Mouse (Mus musculus) frontal cortex, postnatal 36 days (tissue): Measurements from ENCODE around the gene Zfp804a.
A peak's percentile ranks its signal among the peaks of the same experiment; 100 is the strongest.

ENCODE experiments used
- DNase-seq, 2 experiments: peaks; one replicate each; pipeline ENCODE4 v3.0.0; 2022; ENCODE audit warnings: low spot score in 2 of 2

Zfp804a gene

DNA sequence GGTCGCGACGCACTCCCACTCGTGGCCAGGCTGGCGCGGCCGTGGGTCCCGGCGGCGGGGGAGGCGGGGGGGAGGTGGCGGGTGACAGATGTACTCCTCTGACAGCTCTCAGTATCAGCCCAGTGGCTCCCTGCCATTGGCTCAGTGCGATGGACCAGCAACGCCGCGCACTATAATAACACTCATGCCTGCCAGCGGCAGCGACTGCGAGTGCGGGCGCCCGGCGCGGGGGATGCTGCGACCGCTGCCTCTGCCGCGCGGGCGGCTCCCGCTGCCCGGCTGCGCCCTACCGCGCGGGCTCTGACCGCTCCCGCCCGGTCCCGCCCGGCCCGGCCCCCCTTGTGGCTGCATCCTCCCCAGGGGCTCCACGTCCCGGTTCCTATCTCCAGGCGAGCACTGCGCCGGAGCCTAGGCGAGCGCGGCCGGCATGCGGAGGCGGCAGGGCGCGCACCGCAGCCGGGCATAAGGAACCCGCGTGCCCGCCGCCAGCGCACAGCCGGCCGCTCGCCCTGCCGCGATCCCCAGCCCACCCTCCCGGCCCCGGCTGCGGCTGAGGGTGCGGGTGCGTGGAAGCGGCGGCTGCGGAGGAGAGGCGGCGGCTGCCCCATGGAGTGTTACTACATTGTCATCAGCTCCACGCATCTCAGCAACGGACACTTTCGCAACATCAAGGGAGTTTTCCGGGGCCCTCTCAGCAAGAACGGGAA lies at the start of gene Zfp804a:
Gene Zfp804a (plus strand): TSS at position 38 of the 707 bp plus-strand sequence.
- peak; percentile 54 to 62 for DNase-seq

- DNase-seq, result no peak
These were observed 1.4 kb upstream of the Zfp804a start for GRCm38 (mm10) chr2:82051635-82052034.

- peak; percentile 68 to 70 for DNase-seq
These were observed 461 bp upstream of the Zfp804a start for GRCm38 (mm10) chr2:82052338-82053184.

DNA sequence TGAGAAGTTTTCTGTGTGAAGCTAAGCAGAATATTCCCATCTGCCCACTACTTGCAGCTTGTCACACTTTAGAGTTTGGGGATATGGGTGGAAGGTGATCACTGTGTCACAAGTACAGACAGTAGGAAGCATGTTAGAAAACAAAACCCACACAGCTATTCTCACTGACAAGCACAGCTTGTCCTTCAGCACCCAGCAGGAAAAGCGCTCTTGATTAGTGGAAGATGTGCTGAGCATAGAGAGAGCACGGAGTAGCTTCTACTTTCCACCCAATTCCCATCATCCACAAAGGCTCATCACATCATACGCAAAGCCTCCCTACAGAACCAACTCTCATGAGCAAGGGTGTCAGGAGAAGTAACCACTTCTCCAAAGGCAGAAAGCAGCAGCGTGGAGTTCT lies 1.4 kb downstream of the Zfp804a start:
- DNase-seq, result peak; percentile 23 to 40

DNA sequence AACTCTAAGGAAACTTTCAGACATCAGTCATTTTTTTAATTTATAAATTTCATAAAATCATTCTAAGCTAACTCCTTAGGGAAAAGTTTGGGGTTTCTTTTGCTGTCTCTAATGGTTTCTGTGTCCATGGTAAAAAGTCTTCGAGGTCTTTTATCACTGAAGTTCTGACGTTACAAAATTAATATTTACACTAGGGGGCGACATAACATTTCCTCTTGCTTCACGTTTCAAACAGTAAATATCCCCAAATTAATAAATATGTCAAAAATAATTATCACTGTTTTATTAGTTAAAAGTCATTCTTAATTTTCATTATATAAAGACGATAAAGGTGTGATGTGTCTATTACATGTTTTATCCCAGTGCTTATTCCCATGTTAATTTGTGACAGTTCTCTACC lies 11.6 kb downstream of the Zfp804a start:
- no peak for DNase-seq

DNA sequence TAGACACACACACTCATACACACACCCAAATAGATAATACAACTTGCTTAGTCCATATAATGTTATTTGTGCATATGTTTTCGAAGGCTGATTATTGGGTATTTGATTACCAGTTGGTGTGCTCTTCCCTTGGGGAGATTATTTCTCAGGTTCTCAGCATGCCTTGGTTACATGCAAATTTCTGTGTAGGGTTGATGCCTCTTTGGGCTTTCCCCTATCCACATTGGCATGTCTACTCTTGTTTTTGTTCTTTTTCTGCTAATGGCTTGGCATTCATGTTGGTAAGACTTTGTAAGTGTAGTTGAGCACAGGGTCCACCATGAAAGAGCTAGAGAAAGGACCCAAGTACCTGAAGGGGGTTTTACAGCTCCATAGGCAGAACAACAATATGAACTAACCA lies 14.9 kb downstream of the Zfp804a start:
- DNase-seq, result no peak

- no peak for DNase-seq
These were observed 16.1 kb downstream of the Zfp804a start for GRCm38 (mm10) chr2:82069172-82069571.

DNA sequence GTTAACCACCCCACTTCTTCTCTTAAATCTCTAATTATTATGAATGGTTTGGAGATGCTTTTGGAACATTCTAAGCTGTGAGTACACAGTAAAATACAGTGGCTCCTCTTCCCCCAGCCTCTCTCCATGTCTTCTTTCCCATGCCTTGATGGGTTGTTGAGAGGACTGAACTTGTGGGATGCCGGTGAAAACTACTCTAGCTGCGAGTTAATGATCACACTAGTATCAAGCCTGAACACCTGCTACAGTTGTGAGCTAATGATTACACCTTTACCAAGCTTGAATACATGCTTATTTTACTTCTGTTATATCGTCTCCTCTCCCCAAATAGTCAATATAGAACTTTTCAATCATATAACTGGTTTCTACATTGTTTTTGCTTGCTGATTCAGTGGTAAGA lies 23.9 kb downstream of the Zfp804a start:
- DNase-seq, result no peak

DNA sequence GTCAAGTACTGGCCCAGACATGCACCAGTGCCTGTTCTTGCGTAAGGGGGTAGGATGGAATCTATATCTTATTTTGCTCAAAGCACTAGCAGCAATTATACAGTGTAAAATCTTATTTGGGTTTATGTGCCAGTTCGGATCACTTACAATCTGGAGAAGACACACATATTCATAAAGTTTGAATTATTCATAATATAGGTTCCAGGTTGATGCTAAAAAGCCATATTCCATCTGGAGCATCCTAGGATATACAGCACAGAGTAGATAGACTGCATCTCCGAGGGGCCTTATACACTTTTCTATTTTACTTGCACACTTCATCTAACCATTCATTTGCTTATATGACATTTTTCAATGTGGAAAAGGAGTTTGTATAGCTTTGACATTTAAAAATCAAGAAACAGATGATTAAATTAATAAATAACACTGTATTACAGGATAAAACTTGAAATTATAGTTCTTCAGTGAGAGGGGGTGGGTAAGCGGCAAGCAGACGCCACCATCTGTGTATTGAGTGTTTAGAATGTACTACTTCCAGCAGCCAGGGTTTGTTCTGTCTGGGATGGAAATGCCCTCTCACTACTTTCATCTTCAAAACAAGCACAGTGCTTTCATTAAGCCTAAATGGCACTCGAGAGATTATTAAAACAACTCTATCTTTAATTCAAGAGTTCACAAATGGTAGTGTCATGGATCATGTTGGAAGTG lies 25.4 kb downstream of the Zfp804a start:
- DNase-seq, result no peak

DNA sequence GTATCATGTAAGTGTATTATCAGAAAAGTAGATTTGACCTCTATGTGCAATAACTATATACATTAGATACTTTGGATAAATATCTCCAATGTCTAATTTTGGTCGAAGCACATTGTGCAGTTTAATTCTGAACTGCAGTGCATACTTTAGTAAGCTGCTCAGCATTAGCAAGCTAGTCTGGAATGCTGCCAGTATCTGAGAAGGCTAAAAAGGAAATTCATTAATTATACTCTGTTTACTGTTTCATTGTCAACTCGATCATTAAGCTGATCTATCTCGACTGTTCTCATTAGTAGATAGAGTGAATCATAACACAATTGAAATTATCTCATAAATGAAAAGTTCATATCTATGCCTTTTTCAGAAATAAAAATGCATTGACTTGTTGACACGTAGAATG lies 27.7 kb downstream of the Zfp804a start:
- DNase-seq, result no peak

GRCm38 (mm10) chr2:82113148-82113547 lies 60.1 kb downstream of the Zfp804a start:
- DNase-seq, result peak in 1 of 2 experiments; percentile 32

- DNase-seq, result peak in 1 of 2 experiments; percentile 22
These were observed 60.6 kb downstream of the Zfp804a start for GRCm38 (mm10) chr2:82113650-82114049.

- DNase-seq, result no peak
These were observed 66.6 kb downstream of the Zfp804a start for GRCm38 (mm10) chr2:82119577-82119976.

GRCm38 (mm10) chr2:82178693-82179092 lies 125.7 kb downstream of the Zfp804a start:
- no peak for DNase-seq

DNA sequence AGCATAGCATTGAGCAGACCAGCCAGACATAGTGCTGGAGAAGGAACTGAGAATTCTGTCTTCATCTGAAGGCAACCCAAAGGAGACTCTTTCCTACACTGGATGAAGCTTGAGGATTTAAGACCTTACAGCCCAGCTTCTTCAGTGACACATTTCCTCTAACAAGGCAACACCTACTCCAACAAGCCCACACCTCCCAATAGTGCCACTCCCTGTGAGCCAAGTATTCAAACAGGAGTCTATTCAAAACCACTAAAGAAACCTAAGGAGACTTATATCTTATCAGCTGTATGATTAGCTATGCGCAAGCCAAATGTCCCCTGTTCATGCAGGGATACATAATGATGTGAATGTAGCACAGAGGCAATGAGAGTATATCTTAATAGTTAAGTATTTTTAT lies 128.0 kb downstream of the Zfp804a start:
- DNase-seq, result no peak

- DNase-seq, result no peak
These were observed 146.9 kb downstream of the Zfp804a start for GRCm38 (mm10) chr2:82199901-82200300.

- DNase-seq, result no peak
These were observed 147.6 kb downstream of the Zfp804a start for GRCm38 (mm10) chr2:82200616-82201015.

DNA sequence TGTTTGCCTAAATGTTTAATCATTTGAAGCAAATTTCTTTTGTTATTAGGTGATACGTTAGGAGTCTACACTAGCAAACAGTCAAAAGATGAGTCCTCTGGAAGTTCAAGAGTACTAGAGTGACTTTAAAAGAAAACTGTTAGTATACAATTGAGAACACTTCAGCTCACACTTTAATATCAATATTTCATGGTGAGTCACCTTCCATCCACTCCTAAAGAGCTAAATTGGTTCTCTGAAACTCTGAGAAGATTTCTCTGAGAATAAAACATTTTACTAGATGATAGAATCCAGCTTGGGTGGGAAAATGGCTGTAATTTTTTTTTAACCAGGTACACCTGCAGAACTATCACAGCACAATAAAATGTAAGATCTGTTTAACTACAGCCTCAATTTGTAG lies 157.6 kb downstream of the Zfp804a start:
- DNase-seq, result no peak

- no peak for DNase-seq
These were observed 158.9 kb downstream of the Zfp804a start for GRCm38 (mm10) chr2:82211972-82212371.

DNA sequence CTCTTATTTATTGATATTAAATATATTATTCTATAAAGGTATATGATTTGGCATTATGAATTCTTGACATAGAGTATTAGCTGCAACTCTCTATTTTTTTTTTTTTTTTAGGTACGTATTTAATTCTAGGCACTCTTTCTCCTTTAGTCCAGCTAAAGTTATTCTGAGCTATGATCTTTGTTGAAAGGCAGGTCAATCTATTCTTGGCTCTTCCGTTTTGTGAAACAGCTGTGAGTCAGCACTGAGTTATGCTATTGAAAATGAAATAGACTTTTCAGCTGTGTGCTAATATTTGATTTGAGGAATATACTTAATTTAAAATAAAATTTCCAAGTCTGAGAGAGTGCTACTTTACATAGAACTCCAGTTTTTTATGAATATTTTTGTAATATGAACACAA lies 164.9 kb downstream of the Zfp804a start:
- DNase-seq, result no peak

DNA sequence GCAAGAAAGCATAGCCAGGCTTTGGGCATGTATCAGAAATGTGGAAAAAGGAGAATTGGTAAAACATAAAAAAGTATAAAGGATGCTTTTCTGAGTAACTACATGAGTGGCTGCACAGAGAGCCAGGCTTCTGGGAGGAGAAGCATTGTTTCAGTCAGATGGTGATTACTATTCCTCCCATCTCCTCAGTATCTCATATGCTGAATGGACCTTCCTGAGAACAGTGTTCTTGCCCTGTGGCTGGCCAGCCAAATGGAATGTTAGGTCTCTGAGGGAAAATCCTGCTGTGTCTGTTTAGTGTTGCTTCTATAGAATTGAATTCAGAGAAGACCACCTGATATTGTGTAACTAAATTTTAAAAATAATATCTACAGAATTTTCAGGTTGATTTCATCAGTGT lies 193.0 kb downstream of the Zfp804a start:
- DNase-seq, result no peak

- DNase-seq, result no peak
These were observed 194.0 kb downstream of the Zfp804a start for GRCm38 (mm10) chr2:82246902-82247522.
